Mouse (Mus musculus): Measurements from ENCODE around the gene Olfr203.
"Not testable (repeated sequence)": the region's sequence is repeated elsewhere in the genome, so short reads cannot be mapped to it uniquely, and the experiment has no call there.

The Olfr203 gene

GRCm38 (mm10) chr16:59298581-59298980, at the start of gene Olfr203:
Gene Olfr203, plus strand, starts transcription at chr16:59298881.
- DNase-seq, result no peak

GRCm38 (mm10) chr16:59249684-59250083, 49.0 kb upstream of the Olfr203 start:
- no peak for DNase-seq

- DNase-seq, result not testable (repeated sequence)
Observed at GRCm38 (mm10) chr16:59269097-59269496, 29.6 kb upstream of the Olfr203 start.

- not testable (repeated sequence) for DNase-seq
Observed at GRCm38 (mm10) chr16:59272532-59272931, 26.1 kb upstream of the Olfr203 start, which contains the start of gene Olfr201. Gene Olfr201, minus strand, starts transcription at chr16:59272632.

GRCm38 (mm10) chr16:59280542-59280941, 18.1 kb upstream of the Olfr203 start:
- no peak for DNase-seq

- no peak for DNase-seq
Observed at GRCm38 (mm10) chr16:59283476-59283875, 15.2 kb upstream of the Olfr203 start.

GRCm38 (mm10) chr16:59286693-59287092, 12.0 kb upstream of the Olfr203 start, which contains the start of gene Olfr202:
Gene Olfr202, minus strand, starts transcription at chr16:59286793.
- DNase-seq, result no peak

GRCm38 (mm10) chr16:59287576-59287975, 11.1 kb upstream of the Olfr203 start:
- not testable (repeated sequence) for DNase-seq

GRCm38 (mm10) chr16:59318148-59318547, 19.5 kb downstream of the Olfr203 start, which contains the start of gene Olfr204:
Gene Olfr204, minus strand, starts transcription at chr16:59318248.
- no peak for DNase-seq

GRCm38 (mm10) chr16:59323262-59323661, 24.6 kb downstream of the Olfr203 start:
- not testable (repeated sequence) for DNase-seq

- DNase-seq, result no peak
Observed at GRCm38 (mm10) chr16:59331038-59331437, 32.4 kb downstream of the Olfr203 start, which contains the start of gene Olfr205. Gene Olfr205, minus strand, starts transcription at chr16:59331138.

GRCm38 (mm10) chr16:59349146-59349545, 50.5 kb downstream of the Olfr203 start, which contains the start of gene Olfr206:
Gene Olfr206, minus strand, starts transcription at chr16:59349246.
- no peak for DNase-seq

All from cerebellum, adult 8-10 months (tissue).